Mouse (Mus musculus) forebrain, embryonic 14.5 days (tissue): Measurements from ENCODE around the gene Dll4. TPM values are rescaled to one million over a fixed set of nuclear protein-coding genes. Genes with fewer than 3 reads are reported as not detected.

ENCODE experiments used
- ATAC-seq: fragments of 200-750 bp; cut with Nextera tagmentation; 2 replicates; pipeline ENCODE4 v1.8.0; 2017; ENCODE audit warnings: mild to moderate bottlenecking, moderate library complexity
- DNase-seq: peaks from one replicate; pipeline ENCODE4 v3.0.0-alpha.2; 2015; ENCODE audit warnings: low spot score
- H3K27ac ChIP-seq: fragments of 300-500 bp; sonication (generic); 2 replicates; pipeline ENCODE4 v1.5.1; 2014; ENCODE audit warnings: low read depth, mild to moderate bottlenecking, control low read depth, low read length, moderate library complexity
- H3K27me3 ChIP-seq: fragments of 300-500 bp; sonication (generic); replicated peaks from 2 replicates; pipeline ENCODE4 v1.6.1; 2014; ENCODE audit warnings: low read length, control low read depth, mixed read lengths; ENCODE audit not compliant: control insufficient read depth, insufficient read depth
- H3K36me3 ChIP-seq: fragments of 300-500 bp; sonication (generic); 2 replicates; pipeline ENCODE4 v1.6.1; 2014; ENCODE audit warnings: low read length, control low read depth; ENCODE audit not compliant: control insufficient read depth, insufficient read depth
- H3K4me1 ChIP-seq: fragments of 300-500 bp; sonication (generic); 2 replicates; pipeline ENCODE4 v1.6.1; 2014; ENCODE audit warnings: antibody characterized with exemption, low read length, control low read depth; ENCODE audit not compliant: control insufficient read depth, insufficient read depth
- H3K4me2 ChIP-seq: fragments of 300-500 bp; sonication (generic); 2 replicates; pipeline ENCODE4 v1.6.1; 2014; ENCODE audit warnings: mild to moderate bottlenecking, control low read depth, low read length
- H3K4me3 ChIP-seq: fragments of 300-500 bp; sonication (generic); 2 replicates; pipeline ENCODE4 v1.5.1; 2014; ENCODE audit warnings: low read depth, low read length, control low read depth
- H3K9ac ChIP-seq: fragments of 300-500 bp; sonication (generic); 2 replicates; pipeline ENCODE4 v1.6.1; 2014; ENCODE audit warnings: mild to moderate bottlenecking, low read length, control low read depth, moderate library complexity
- H3K9me3 ChIP-seq: fragments of 300-500 bp; sonication (generic); replicated peaks from 2 replicates; pipeline ENCODE4 v1.6.1; 2016; ENCODE audit warnings: low read length, control low read depth, mixed read lengths; ENCODE audit not compliant: control insufficient read depth
- WGBS: fragments of 180-500 bp; shearing (Covaris S2); extraction: QIAGEN DNeasy Blood & Tissue Kit; methylation state at CpG from one replicate; pipeline ENCODE4 v1.1.7; 2014; 5-methylcytosine and 5-hydroxymethylcytosine counted together
- polyA plus RNA-seq: library from polyadenylated mRNA; unstranded; fragments of >200 nt; fragmentation: Nextera tagmentation; extraction: Ambion mirVana; gene quantifications from 2 replicates; pipeline ENCODE4 v1.2.1, GENCODE M21; 2014

Gene Dll4
- polyA plus RNA-seq, 1 experiment from 2014 or later, result 2.9 TPM

- ATAC-seq, result no peak
- H3K27ac ChIP-seq, result no peak overlapping the region
- peaks cover 74% of the 10 kb centered on the region for H3K36me3 ChIP-seq
- peaks cover 7% of the 10 kb centered on the region for H3K4me1 ChIP-seq
- no peak overlapping the region for H3K9ac ChIP-seq
- no peak overlapping the region for H3K4me2 ChIP-seq
- H3K27me3 ChIP-seq, result no peaks in the 10 kb centered on the region
- 95% methylated on average over 17 of the region's 17 CpGs for WGBS
- no peak for DNase-seq
- no peaks in the 10 kb centered on the region for H3K9me3 ChIP-seq
- no peak overlapping the region for H3K4me3 ChIP-seq
Measured at GRCm38 (mm10) chr2:119293311-119293710, 32.3 kb upstream of the Dll4 start.

DNA sequence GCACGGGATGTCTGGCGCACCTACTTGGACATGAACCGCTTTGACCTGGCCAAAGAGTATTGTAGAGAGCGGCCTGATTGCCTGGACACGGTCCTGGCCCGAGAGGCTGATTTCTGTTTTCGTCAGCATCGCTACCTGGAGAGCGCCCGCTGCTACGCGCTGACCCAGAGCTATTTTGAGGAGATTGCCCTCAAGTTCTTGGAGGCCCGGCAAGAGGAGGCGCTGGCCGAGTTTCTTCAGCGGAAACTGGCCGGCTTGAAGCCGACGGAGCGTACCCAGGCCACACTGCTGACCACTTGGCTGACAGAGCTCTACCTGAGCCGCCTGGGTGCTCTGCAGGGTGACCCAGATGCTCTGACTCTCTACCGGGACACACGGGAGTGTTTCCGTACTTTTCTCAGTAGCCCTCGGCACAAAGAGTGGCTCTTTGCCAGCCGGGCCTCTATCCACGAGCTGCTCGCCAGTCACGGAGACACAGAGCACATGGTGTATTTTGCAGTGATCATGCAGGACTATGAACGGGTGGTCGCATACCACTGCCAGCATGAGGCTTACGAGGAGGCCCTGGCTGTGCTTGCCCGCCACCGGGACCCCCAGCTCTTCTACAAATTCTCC is 31.7 kb upstream of the Dll4 start:
- Histone ChIP-seq H3K4me2 (no peak overlapping the region), H3K9ac (no peak overlapping the region), H3K4me3 (no peak overlapping the region), H3K36me3 (peaks cover 77% of the 10 kb centered on the region), H3K27me3 (no peaks in the 10 kb centered on the region), H3K4me1 (peaks cover 7% of the 10 kb centered on the region), H3K27ac (no peak overlapping the region), H3K9me3 (no peaks in the 10 kb centered on the region)
- no peak for DNase-seq
- WGBS, result 91% methylated on average over 34 of the region's 34 CpGs
- ATAC-seq, result no peak

DNA sequence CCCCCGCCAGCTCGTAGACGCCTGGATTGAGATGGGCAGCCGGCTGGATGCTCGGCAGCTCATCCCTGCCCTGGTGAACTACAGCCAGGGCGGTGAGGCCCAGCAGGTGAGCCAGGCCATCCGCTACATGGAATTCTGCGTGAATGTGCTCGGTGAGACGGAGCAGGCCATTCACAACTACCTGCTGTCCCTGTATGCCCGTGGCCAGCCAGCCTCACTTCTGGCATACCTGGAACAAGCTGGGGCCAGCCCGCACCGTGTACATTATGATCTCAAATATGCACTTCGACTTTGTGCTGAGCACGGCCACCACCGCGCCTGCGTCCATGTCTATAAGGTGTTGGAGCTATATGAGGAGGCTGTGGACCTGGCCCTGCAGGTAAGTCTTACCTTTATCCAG is 31.2 kb upstream of the Dll4 start:
- Histone ChIP-seq H3K4me1 (peaks cover 4% of the 10 kb centered on the region), H3K27me3 (no peaks in the 10 kb centered on the region), H3K9ac (no peak overlapping the region), H3K4me3 (no peak overlapping the region), H3K36me3 (peaks cover 82% of the 10 kb centered on the region), H3K9me3 (no peaks in the 10 kb centered on the region), H3K27ac (no peak overlapping the region), H3K4me2 (no peak overlapping the region)
- WGBS, result 96% methylated on average over 18 of the region's 18 CpGs
- ATAC-seq (no peak), DNase-seq (no peak)

DNA sequence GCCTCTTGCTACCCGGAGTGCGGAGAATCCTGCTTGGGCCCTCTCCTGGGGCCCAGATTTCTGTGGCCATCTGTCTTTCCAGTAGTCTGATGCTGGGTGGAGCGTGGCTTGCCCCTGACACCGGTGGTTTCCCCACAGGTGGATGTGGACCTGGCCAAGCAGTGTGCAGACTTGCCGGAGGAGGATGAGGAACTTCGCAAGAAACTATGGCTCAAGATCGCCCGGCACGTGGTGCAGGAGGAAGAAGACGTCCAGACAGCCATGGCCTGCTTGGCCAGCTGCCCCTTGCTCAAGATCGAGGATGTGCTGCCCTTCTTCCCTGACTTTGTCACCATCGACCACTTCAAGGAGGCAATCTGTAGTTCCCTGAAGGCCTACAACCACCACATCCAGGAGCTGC is 28.8 kb upstream of the Dll4 start:
- peaks cover 70% of the 10 kb centered on the region for H3K36me3 ChIP-seq
- no peaks in the 10 kb centered on the region for H3K9me3 ChIP-seq
- peaks cover 7% of the 10 kb centered on the region; the same call in 1 of the 2 replicates for H3K4me1 ChIP-seq
- H3K9ac ChIP-seq, result no peak overlapping the region
- H3K27ac ChIP-seq, result no peak overlapping the region
- ATAC-seq, result no peak
- H3K4me2 ChIP-seq, result no peak overlapping the region
- WGBS, result 95% methylated on average over 12 of the region's 12 CpGs
- DNase-seq, result no peak
- no peak overlapping the region for H3K4me3 ChIP-seq
- H3K27me3 ChIP-seq, result no peaks in the 10 kb centered on the region

DNA sequence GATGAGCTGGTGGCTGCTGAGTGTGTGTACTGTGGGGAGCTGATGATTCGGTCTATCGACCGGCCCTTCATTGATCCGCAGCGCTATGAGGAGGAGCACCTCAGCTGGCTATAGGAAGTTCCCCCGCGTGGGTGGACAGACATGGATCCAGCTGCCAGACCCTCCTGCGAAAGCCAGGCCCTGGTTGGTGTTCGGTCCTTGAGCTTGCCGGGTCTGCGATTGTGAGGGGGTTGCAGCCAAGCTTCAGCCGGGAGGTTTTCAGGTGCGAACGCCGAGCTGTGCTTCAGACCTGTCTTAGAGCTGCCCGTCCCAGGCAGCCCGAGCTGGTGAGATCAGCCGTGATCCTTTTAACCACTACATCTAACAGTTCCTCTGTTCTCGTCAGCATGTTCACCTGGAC is 28.1 kb upstream of the Dll4 start:
- no peak for DNase-seq
- H3K4me2 ChIP-seq, result no peak overlapping the region
- H3K27ac ChIP-seq, result no peak overlapping the region
- WGBS, result 96% methylated on average over 19 of the region's 19 CpGs
- H3K9ac ChIP-seq, result no peak overlapping the region
- H3K4me3 ChIP-seq, result no peak overlapping the region
- ATAC-seq, result no peak
- H3K27me3 ChIP-seq, result no peaks in the 10 kb centered on the region
- peaks cover 62% of the 10 kb centered on the region for H3K36me3 ChIP-seq
- no peaks in the 10 kb centered on the region for H3K9me3 ChIP-seq
- peaks cover 7% of the 10 kb centered on the region; the same call in 1 of the 2 replicates for H3K4me1 ChIP-seq

GRCm38 (mm10) chr2:119298330-119298729 is 27.3 kb upstream of the Dll4 start:
- Histone ChIP-seq H3K4me2 (no peak overlapping the region), H3K27ac (no peak overlapping the region), H3K9ac (no peak overlapping the region), H3K36me3 (peaks cover 54% of the 10 kb centered on the region), H3K4me1 (peaks cover 7% of the 10 kb centered on the region; the same call in 1 of the 2 replicates), H3K4me3 (no peak overlapping the region), H3K9me3 (no peaks in the 10 kb centered on the region), H3K27me3 (no peaks in the 10 kb centered on the region)
- no peak for ATAC-seq
- 49% methylated on average over 5 of the region's 5 CpGs for WGBS
- peak; percentile 79 for DNase-seq

DNA sequence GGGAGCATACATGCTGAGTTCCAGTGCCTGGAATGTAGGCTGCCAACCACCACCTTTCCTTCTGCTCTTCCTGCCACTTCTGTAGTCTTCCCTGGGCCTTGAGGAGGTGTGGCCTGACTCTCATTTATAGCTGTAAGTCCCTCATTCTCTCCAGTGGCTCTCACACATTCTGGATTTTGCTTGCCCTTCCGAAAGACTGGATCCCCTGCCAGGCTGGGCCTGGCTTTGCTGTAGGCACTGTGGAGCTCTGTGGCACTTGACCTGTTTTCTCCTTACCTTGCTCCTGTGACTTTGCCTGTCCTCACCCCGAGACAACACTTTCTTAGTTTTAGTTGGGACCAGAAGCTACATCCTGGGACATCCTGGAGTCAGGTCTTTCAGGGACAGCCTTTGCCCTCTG is 26.7 kb upstream of the Dll4 start:
- Histone ChIP-seq H3K4me2 (no peak overlapping the region), H3K36me3 (peaks cover 49% of the 10 kb centered on the region), H3K27me3 (no peaks in the 10 kb centered on the region), H3K4me3 (no peak overlapping the region), H3K9ac (no peak overlapping the region), H3K4me1 (peaks cover 7% of the 10 kb centered on the region; the same call in 1 of the 2 replicates), H3K27ac (no peak overlapping the region), H3K9me3 (no peaks in the 10 kb centered on the region)
- DNase-seq (no peak), ATAC-seq (no peak)
- WGBS, result 86% methylated on average over 2 of the region's 2 CpGs

DNA sequence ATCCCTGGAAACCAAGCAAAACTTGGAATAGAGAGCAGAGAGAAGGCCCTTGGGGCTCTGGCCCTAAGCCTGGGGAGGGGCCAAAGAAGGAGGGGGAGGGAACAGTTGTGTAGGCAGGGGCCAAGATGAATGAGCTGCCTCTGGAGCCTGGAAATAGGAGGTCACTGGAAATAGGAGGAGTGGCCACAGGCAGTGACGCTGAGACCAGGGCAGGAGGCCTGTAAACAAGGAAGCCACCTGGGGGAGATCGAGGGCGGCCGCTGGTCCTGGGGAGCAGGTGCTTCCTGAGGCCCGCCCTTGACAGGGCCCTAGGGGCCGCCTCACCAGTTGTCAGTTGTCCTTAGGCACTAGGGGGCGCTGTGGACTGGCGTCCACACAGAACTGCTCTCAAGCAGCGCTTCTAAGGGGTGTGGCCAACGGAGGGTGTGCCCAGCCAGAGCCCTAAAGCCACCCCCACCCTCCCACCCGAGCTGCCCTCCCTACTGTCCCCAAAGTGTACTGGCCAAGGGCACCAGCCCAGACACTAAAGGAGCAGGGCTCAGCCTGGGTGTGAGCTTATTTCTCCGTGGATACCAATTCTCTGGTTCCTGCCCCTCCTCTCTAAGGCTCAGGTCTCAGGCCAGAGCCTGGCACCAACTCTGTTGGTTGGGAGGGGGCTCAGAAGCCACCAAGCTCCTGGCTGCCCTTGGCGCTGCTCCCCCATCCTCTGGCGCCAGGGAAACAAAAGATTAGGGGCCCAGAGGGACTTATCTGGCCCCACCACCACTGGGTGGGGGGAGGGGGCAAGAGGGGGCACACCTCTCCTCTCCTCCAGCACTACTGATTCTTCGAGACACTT is 25.4 kb upstream of the Dll4 start:
- no peaks in the 10 kb centered on the region for H3K27me3 ChIP-seq
- peaks cover 7% of the 10 kb centered on the region; the same call in 1 of the 2 replicates for H3K4me1 ChIP-seq
- H3K4me3 ChIP-seq, result no peak overlapping the region
- H3K36me3 ChIP-seq, result peaks cover 36% of the 10 kb centered on the region
- peak; percentile 70 for ATAC-seq
- H3K27ac ChIP-seq, result peak overlapping the region; percentile 66
- 5% methylated on average over 15 of the region's 15 CpGs for WGBS
- H3K9me3 ChIP-seq, result no peaks in the 10 kb centered on the region
- H3K4me2 ChIP-seq, result no peak overlapping the region
- H3K9ac ChIP-seq, result no peak overlapping the region
- peak; percentile 82 for DNase-seq
